Mouse (Mus musculus) gastrocnemius, adult 2 months (tissue): ENCODE results near the gene Atp2b1. TPM values are rescaled to one million over a fixed set of nuclear protein-coding genes. Genes with fewer than 3 reads are reported as not detected.

Source experiments
- DNase-seq: peaks from one replicate; pipeline ENCODE4 v3.0.0; 2022
- H3K27ac ChIP-seq: fragments of 200-600 bp; 2 replicates; pipeline ENCODE4 v1.8.1; 2022; ENCODE audit warnings: mild to moderate bottlenecking
- H3K4me3 ChIP-seq: fragments of 200-600 bp; 2 replicates; pipeline ENCODE4 v1.8.1; 2022; ENCODE audit warnings: mild to moderate bottlenecking, moderate library complexity
- CTCF ChIP-seq: fragments of 200-600 bp; IDR thresholded peaks from 2 replicates; pipeline ENCODE4 v1.8.1; 2022; ENCODE audit warnings: antibody characterized with exemption, mild to moderate bottlenecking, moderate library complexity
- intact Hi-C: fragments of 180-260 bp; cut with DNase I; formaldehyde crosslinking; loops from one replicate; pipeline ENCODE4 v1.15.1; 2025
- total RNA-seq, 2 experiments: library from RNA; stranded (reverse); gene quantifications; 2 replicates each; pipeline ENCODE4 v1.2.3; 2021

The Atp2b1 gene
- total RNA-seq, 2 experiments from 2014 or later = 74.7 to 79.0 TPM

DNA sequence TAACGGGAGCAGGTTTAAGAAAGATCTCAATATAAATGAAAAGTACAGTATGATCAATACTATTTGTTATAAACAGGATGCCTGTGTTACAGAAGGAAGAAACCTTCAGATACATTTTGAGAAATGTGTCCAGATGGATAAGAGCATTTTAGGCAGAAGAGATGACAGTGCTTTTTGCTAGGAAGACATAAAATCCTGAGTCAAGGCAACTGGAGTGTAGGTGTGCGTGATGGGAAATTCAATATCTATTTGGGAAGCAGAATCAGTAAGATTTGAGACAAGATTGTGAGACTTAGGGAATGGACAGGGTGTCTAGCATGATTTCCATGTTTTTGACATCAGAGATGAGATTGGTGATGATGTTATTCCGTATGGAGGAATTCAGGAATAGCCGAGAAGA lies 22.8 kb upstream of the Atp2b1 start:
- Histone ChIP-seq H3K4me3 (no peak overlapping the region), H3K27ac (no peak overlapping the region)
- intact Hi-C loops = loop anchor here (10.0 kb wide), 1 partner anchor 107 kb away; no protein-coding TSS in a partner anchor
- DNase-seq = no peak
- TF ChIP-seq CTCF = no peak

- intact Hi-C loops = loop anchor here (10.0 kb wide), 1 partner anchor 113 kb away; no protein-coding TSS in a partner anchor
- TF ChIP-seq CTCF = no peak
- DNase-seq = no peak
Observed at GRCm38 (mm10) chr10:98897507-98897906, 16.7 kb upstream of the Atp2b1 start.

DNA sequence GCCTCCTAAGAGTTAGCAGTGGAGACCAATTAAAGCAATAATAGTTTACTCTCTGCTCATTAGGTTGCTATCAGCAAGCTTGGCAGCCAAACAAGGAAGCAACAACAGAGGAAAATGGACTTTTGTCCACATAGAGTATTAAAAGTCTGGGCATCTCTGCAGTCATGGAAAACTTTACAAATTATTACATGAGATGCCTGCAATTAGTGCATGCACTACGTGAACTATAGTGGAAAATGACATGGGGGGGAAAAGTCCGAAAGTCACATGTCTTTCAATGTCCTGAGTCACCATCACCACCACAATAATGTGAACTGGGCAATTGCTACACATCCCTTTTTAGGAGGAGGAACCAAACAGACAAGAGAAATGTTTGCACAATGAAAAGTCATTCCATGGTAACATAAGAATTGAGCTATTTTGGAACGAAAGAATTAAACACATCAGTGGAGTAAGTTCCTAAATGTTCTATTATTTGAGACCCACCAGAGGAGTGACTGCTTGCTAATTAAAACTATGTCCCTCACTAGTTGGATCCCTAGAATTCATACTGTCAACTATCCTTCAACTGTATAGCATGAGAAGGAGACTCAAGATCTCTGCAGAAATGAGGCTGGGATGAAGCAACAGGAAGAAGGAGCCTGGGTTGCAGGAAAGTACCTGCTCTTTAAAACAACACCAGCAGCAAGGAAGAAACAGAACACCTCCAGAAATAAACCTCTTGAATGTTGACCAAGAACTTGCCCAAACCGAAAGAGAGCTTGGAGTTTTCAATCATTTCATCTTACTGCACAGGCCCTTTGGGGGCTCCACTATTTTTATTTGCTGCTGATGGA lies 16.1 kb upstream of the Atp2b1 start:
- intact Hi-C loops = loop anchor here (10.0 kb wide), 1 partner anchor 113 kb away; no protein-coding TSS in a partner anchor
- Histone ChIP-seq H3K4me3 (no peak overlapping the region), H3K27ac (no peak overlapping the region)
- no peak for TF ChIP-seq CTCF
- DNase-seq = no peak

More at GRCm38 (mm10) chr10:98897507-98897906, 16.7 kb upstream of the Atp2b1 start:
- no peak overlapping the region for H3K4me3 ChIP-seq
- H3K27ac ChIP-seq = no peak overlapping the region

DNA sequence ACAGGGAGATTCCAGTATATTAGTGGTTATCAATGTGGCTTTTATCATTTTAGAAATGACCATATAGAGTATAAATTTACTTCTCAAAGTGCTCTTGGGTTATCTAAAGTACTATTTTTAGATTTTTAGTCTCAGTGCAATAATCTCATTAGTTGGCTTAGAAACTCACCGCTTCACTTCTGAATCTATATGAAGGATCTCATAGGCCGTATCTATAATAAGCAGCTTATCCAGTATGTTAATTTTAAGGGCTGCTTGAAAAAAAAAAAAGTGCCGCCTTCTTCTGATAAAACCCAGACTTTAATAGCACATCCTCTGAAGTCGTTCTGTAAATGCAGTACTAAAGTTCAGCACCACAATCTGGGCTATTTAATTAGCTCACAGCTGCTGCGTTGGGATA lies 12.7 kb upstream of the Atp2b1 start:
- TF ChIP-seq CTCF = no peak
- intact Hi-C loops = no loop called here
- no peak for DNase-seq

DNA sequence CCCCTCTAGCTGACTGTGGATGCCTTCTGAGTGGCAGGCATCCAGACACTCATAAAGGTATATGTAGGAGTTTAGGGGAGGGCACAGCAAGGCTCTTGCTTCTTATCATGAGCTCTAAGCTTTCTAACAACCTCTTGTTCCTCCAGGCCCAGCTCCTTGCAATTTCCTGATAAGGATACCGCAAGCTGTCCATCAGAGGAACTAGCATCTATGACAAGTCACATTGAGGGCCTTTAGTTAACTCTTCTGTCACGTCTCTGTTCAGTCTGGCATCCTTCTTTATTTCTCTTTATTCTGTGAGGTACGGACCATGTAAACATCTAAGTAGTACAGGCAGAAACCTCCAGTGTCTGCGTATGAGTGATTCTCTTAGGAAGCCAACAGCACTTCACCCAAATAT lies 8.2 kb upstream of the Atp2b1 start:
- intact Hi-C loops = no loop called here
- no peak for TF ChIP-seq CTCF

More for the DNA sequence above, 12.7 kb upstream of the Atp2b1 start:
- no peak overlapping the region for H3K4me3 ChIP-seq
- H3K27ac ChIP-seq = no peak overlapping the region

DNA sequence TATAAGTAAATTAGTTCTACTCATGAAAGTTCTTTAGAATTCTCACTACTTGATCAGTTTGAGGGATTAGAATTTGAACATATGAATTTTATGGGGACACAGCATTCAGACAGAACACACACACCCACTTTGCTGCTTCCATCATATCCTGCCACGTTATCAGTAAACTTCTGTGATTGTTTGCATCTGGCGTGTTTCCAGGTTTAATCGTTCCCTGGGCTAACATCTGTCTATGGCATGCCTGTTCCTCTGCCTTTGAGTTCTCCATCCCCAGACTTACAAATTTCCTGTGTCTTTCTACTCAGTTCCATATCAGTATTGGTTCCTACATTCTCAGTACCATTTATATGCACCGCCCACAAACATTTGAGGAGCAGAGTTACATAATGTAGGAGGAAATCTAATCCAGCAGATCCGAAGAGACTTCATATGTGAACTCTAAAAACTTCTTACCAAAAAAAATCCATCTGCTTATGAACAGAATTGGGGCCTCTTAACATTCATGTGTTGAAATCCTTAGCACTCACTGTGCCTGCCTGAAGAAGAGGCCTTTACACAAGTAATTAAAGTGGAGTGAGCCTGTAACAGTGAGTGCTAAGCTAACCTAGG lies 7.2 kb upstream of the Atp2b1 start:
- no peak for TF ChIP-seq CTCF
- intact Hi-C loops = no loop called here
- DNase-seq = no peak
- H3K27ac ChIP-seq = no peak overlapping the region
- no peak overlapping the region for H3K4me3 ChIP-seq

More for the DNA sequence above, 8.2 kb upstream of the Atp2b1 start:
- DNase-seq = no peak
- no peak overlapping the region for H3K27ac ChIP-seq
- no peak overlapping the region for H3K4me3 ChIP-seq

DNA sequence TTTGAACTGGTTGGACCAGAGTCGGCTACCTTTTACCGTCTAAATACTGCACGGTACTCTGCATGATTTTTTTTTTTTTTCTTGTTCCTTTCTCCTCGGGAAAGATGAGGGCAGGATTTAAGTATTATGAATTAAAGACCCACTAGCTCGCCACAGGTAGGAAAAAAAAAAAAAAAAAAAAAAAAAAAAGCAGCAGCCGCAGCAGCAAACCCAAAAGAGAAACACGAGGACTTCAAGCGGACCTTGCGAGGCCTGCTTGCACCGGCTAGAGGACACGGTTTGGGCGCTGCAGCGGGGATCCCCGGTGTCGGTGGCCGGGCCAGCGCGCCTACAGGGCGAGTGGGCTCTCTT lies 621 bp upstream of the Atp2b1 start:
- TF ChIP-seq CTCF = no peak
- Histone ChIP-seq H3K27ac (peak overlapping the region; percentile 100), H3K4me3 (peak overlapping the region; percentile 81)
- no peak for DNase-seq
- intact Hi-C loops = loop anchor here (5.0 to 10.0 kb wide), 3 partner anchors 61 to 419 kb away; partner anchors contain the start of genes Galnt4 and Poc1b

GRCm38 (mm10) chr10:98914810-98915241 lies 620 bp downstream of the Atp2b1 start:
- DNase-seq = peak; percentile 93
- H3K27ac ChIP-seq = peak overlapping the region; percentile 100
- TF ChIP-seq CTCF = peak; percentile 46; the same call in 1 of the 2 replicates
- H3K4me3 ChIP-seq = peak overlapping the region; percentile 81
- intact Hi-C loops = loop anchor here (5.0 to 10.0 kb wide), 5 partner anchors 57 to 420 kb away; partner anchors contain the start of genes Galnt4 and Poc1b

DNA sequence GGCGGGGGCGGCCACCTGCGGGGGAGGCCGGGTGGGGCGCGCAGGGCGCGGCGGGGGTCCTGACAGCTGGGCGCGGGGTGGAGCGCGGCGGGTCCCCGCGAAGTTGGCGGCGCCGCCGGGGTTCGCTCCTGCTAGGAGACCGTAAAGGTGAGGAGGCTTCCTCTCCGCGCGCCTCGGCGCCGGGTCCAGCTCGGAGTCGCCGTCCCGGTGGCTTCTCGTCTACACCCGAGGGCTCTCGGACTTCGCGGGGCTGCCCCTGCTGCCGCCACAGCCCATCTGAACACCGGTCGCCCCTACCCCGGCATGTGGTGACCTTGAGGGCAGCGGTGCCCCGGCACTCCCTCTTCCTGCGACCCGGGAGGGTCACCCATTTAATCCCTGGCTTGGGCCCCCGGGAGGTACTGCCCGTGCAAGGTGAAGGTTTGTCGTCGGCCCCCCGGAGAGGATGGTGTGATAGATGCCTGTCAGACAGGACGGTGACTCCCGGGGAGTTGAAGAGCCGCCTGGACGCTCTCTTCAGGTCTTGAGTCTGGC lies 1.3 kb downstream of the Atp2b1 start:
- Histone ChIP-seq H3K27ac (peak overlapping the region; percentile 100), H3K4me3 (peak overlapping the region; percentile 81)
- peak; percentile 67 for DNase-seq
- intact Hi-C loops = loop anchor here (5.0 to 10.0 kb wide), 3 partner anchors 57 to 421 kb away; no protein-coding TSS in a partner anchor
- TF ChIP-seq CTCF = no peak

- intact Hi-C loops = loop anchor here (5.0 to 10.0 kb wide), 3 partner anchors 56 to 421 kb away; no protein-coding TSS in a partner anchor
- no peak for DNase-seq
- H3K27ac ChIP-seq = peak overlapping the region; percentile 100
Observed at GRCm38 (mm10) chr10:98916011-98916780, 2.0 kb downstream of the Atp2b1 start.

DNA sequence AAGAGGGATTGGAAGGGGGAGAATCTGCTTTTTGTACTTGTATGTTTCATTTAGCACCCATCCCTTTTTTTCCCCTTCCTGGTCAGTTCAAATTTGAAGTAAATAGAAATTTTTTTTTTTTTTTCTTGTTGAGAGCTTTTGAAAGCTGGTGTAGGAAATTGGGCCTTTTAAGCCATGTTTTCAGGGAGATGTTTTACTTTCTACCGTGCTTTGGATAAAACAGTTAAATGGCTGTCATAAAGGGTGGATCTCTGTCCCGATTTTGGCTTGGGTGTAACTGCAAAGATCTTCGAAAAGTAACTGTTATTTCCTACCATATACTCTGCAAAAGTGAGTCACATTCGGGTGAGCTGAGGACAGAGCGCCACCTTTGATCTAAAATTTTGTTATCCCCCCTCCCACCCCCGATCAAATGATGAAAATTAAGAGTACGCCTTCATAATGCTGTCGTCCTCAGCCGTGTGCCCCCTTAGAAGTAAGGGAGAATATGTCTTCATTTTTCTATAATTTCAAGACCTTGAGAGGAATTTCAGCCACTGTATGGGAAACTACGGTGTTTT lies 2.7 kb downstream of the Atp2b1 start:
- no peak for DNase-seq
- peak overlapping the region; percentile 81 for H3K4me3 ChIP-seq
- TF ChIP-seq CTCF = no peak
- peak overlapping the region; percentile 100; the same call in 1 of the 2 replicates for H3K27ac ChIP-seq
- intact Hi-C loops = loop anchor here (5.0 to 10.0 kb wide), 3 partner anchors 55 to 422 kb away; no protein-coding TSS in a partner anchor

More at GRCm38 (mm10) chr10:98916011-98916780, 2.0 kb downstream of the Atp2b1 start:
- no peak for TF ChIP-seq CTCF
- H3K4me3 ChIP-seq = peak overlapping the region; percentile 81
